Mouse (Mus musculus): Measurements from ENCODE around the gene Cldn2.
A peak's percentile ranks its signal among the peaks of the same experiment; 100 is the strongest.

Cldn2 gene

DNA sequence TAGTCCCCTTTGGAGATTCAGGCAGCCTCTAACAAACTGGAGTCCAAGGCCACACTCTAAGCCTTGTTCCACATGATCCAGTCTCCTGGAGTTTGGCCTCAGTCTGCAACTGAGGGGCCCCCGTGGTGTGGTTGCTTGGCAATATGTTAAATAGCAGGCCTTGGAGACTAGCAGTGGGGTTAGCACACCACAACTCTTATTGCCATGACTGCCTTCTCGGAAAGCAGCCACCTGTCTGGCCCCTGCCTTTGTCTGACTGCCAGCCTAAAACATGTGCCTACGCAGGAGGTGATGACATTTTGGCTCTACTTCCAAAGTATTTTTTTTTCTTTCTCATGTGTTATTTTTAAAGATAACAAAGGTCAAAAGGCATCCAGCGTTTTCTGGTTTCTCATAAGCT is 7.5 kb downstream of the Cldn2 start:
- no peak for DNase-seq

GRCm38 (mm10) chrX:139808501-139808900 is 7.9 kb downstream of the Cldn2 start:
- no peak for DNase-seq

DNA sequence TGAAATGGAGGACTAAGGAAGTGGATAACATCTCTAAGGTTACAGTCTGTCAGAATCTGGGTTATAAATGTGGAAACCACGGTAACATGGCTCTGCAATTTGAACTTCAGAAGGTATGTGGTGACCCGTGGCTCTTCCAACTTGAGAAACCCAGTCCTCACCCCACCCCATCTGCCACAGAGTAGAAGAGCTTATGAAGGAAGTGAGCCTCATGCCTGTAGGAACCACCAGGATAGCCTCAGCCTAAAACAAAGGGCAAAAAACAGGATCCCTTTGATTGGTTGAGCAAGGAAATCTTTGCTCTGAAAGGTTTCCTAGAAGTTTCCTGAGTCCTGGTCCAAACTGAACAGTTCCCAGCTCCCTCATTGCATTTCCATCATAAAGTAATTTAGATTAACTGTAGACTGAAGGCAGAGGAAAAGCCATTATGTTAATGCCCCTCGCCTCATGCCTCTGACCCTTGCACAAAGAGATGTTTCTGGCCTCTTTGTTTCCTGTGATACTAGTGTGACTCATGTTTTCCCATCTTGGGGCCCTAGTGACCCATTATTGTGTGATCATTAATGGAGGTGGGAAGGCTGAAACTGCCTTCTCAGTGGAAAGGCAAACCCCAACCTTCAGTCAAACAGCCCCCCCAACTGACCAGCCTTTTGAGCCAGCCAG is 12.1 kb downstream of the Cldn2 start:
- no peak for DNase-seq

DNA sequence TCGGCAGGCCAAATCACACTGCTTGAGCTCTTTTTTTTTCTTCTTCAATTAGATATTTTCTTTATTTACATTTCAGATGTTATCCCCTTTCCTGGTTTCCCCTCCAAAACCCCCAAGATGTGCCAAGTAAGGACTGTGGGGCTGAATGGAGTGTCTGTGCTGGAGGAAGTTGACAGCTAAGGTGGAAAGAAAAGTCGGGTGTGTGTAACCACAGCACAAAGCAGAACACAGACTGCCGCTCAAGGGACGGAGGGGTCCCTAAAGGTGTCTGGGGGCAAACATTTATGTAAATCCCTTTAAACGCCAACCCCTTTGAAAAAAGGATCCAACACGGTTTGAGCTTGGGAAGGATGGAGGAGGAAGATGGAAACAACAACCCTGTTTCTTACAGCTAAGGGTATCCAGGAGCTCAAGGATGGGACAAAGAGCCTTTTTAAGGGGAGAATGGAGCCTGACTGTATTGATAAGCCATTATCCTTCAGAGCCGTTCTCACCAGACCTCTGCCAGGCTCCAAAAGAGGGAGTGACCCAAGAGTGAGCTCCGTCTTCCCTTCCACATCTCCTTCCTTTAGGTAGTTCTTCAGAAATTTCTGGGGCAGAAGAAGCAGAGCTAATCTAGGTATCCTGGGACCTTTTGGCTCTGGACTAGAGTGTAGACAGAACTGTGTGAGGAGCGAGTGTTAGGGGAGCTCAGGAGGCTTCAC is 12.8 kb downstream of the Cldn2 start:
- no peak for DNase-seq

DNA sequence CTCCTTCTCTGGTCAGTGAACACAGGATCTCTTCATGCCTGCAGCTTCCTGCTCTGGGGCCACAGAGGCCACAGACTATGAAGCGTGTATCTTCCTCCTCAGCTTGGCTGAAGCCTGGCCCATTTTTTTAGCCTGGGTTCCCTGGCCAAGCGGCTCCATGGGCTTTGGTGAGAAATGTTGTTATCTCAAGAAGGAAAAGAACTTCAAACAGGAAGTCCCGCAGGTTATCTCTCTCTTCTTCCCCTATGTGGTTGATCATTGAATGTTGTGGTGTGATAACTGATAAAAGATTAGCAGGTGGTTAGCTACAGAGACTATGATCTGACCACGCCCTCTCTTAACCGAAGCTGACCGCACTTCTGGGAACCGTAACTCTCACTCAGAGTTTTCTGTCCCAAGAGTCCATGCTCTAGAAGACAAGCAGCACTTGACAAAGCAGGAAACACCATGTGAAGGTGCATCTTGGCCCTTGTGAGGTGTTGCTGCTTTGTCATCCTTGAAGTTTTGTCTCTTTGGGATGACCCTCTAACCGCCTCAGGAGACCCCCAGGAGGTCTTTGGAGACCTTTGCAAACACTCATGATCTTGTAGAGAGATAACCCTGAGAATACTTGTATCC is 13.5 kb downstream of the Cldn2 start:
- DNase-seq: no peak

GRCm38 (mm10) chrX:139815201-139815600 is 14.6 kb downstream of the Cldn2 start:
- no peak for DNase-seq

- DNase-seq: no peak
Observed at GRCm38 (mm10) chrX:139825402-139825801, 24.8 kb downstream of the Cldn2 start.

DNA sequence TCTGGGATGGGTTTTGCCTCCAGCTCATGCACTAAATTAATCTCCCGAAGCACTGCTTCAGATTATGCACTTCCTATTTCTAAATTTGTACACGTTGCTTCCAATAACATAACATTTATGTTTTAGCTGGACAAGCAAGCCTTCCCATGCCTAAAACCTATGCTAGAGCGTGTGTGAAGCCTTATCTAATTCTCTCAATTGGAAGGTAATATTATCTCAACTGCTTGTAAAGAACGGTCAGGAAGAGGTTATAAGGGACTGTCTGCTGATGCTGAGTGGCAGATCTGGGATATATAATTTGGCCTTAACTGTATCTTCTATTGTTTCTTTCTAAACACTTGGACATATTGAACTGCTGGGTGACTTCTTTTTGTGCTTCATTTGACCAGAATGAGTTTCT is 26.3 kb downstream of the Cldn2 start:
- DNase-seq: no peak

- DNase-seq: no peak
Observed at GRCm38 (mm10) chrX:139828363-139829092, 27.9 kb downstream of the Cldn2 start.

GRCm38 (mm10) chrX:139832464-139832863 is 31.8 kb downstream of the Cldn2 start:
- DNase-seq: peak; percentile 17

GRCm38 (mm10) chrX:139839057-139839456 is 38.4 kb downstream of the Cldn2 start:
- DNase-seq: no peak

- no peak for DNase-seq
Observed at GRCm38 (mm10) chrX:139841091-139841490, 40.5 kb downstream of the Cldn2 start.

- no peak for DNase-seq
Observed at GRCm38 (mm10) chrX:139854795-139855194, 54.2 kb downstream of the Cldn2 start.

DNA sequence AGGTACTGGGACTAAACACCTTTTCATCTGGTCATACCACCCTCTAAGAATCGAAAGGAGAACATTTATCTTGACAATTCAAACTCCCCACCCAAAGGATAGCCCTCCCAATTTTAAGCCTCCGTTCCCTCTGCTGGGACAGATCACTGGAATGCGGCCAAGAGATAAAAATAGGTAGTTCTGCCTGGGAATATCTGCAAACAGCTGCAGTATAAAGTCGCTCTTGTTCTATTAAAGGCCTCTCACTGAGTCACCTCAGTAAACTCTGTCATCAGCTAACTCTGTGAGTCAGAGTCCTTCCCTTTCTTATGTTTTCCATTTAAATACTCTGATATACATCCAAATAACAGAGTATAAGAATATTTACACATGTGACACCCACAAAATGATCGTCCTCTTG is 58.8 kb downstream of the Cldn2 start:
- no peak for DNase-seq
